Mouse (Mus musculus): ENCODE data around the gene Grm1.

- no peak for TF ChIP-seq CTCF (IDR thresholded peaks at IDR 0.05; ENCODE audit: control insufficient read depth, insufficient read depth, insufficient read length)
- TF ChIP-seq FOSL1 (IDR thresholded peaks at IDR 0.05; ENCODE audit: insufficient read depth, low read length, poor library complexity, severe bottlenecking): no peak
- no peak for TF ChIP-seq USF1 (IDR thresholded peaks at IDR 0.05; ENCODE audit: low read depth)
- no peak for TF ChIP-seq CEBPB (IDR thresholded peaks at IDR 0.05; ENCODE audit: low read depth)
- no peak for TF ChIP-seq MYOG (IDR thresholded peaks at IDR 0.05; ENCODE audit: control insufficient read depth, extremely low read depth, insufficient read length)
- no peak for TF ChIP-seq MAX (IDR thresholded peaks at IDR 0.05)
These were observed 85.4 kb downstream of the Grm1 start for GRCm38 (mm10) chr10:10996766-10997165.
